Mouse (Mus musculus) embryonic fibroblast, embryonic 13.5 days (primary cell): ENCODE results near the gene Zfp78. TPM values are rescaled to one million over a fixed set of nuclear protein-coding genes. Genes with fewer than 3 reads are reported as not detected.

Source experiments
- H3K27ac ChIP-seq: 2 replicates; pipeline ENCODE4 v1.5.1; 2012; ENCODE audit warnings: low read length, control low read depth, inconsistent platforms; ENCODE audit not compliant: insufficient read depth
- H3K4me1 ChIP-seq: 2 replicates; pipeline ENCODE4 v1.6.1; 2011; ENCODE audit warnings: low read length; ENCODE audit not compliant: control insufficient read depth, insufficient read depth
- H3K4me3 ChIP-seq: 2 replicates; pipeline ENCODE4 v1.5.1; 2011; ENCODE audit warnings: mild to moderate bottlenecking, control low read depth, low read length; ENCODE audit not compliant: insufficient read depth
- CTCF ChIP-seq: IDR thresholded peaks from 2 replicates; pipeline ENCODE4 v1.5.1; 2011; ENCODE audit warnings: mild to moderate bottlenecking, control low read depth, low read length, moderate library complexity, borderline replicate concordance; ENCODE audit not compliant: insufficient read depth
- POLR2A ChIP-seq: IDR thresholded peaks from 2 replicates; pipeline ENCODE4 v1.6.1; 2011; ENCODE audit warnings: low read depth, mild to moderate bottlenecking, control low read depth, low read length, moderate library complexity
- polyA plus RNA-seq: library from polyadenylated mRNA; stranded (reverse); fragments of >200 nt; gene quantifications from 2 replicates; pipeline ENCODE4 v1.2.4, GENCODE M21; 2011; ENCODE audit warnings: low read depth; ENCODE audit not compliant: missing spikeins, insufficient read length

The Zfp78 gene
- polyA plus RNA-seq, 1 experiment: 3.6 TPM

- no peak for TF ChIP-seq CTCF
- TF ChIP-seq POLR2A: no peak
- Histone ChIP-seq H3K4me1 (no peaks in the 10 kb centered on the region), H3K4me3 (peak overlapping the region; percentile 74), H3K27ac (no peak overlapping the region)
These were observed 20.9 kb downstream of the Zfp78 start for GRCm38 (mm10) chr7:6384011-6384410.

DNA sequence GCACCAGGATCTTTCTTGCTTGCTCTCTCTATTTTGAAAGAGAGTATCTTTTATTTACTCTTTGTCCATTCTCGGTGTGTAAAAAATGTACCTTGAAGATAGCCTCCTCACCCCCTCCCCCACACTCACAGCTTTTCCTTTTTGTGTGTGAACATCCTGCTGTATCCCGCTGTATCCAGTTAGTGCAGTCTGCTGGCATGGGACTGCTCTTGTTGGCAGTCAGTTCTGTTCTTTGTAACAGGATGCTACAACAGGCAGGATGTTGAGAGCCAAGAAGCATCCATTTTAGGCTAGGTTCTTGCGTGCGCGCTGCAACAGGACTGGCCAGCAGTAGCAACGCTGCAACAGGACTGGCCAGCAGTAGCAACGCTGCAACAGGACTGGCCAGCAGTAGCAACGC lies 23.9 kb downstream of the Zfp78 start:
- Histone ChIP-seq H3K4me3 (no peak overlapping the region), H3K4me1 (no peaks in the 10 kb centered on the region), H3K27ac (no peak overlapping the region)
- TF ChIP-seq POLR2A (no peak), CTCF (no peak)

DNA sequence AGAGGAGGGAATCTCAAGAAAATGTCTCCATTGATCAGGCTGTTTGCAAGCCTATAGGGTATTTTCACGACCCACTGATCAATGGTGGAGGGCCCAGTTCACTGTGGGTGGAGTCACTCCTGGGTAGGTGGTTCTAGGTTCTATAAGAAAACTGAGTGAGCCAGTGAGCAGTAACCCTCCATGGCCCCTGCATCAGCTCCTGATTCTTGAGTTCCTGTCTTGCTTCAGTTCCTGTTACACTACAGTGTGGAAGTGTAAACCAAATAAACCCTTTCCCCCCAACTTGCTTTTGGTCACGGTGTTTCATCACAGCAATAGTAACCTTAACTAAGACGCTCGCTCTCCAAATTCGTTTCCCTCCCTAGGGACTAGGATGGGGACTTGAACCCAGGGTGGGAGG lies 25.9 kb downstream of the Zfp78 start:
- Histone ChIP-seq H3K4me1 (no peaks in the 10 kb centered on the region), H3K27ac (no peak overlapping the region), H3K4me3 (no peak overlapping the region)
- no peak for TF ChIP-seq POLR2A
- no peak for TF ChIP-seq CTCF

DNA sequence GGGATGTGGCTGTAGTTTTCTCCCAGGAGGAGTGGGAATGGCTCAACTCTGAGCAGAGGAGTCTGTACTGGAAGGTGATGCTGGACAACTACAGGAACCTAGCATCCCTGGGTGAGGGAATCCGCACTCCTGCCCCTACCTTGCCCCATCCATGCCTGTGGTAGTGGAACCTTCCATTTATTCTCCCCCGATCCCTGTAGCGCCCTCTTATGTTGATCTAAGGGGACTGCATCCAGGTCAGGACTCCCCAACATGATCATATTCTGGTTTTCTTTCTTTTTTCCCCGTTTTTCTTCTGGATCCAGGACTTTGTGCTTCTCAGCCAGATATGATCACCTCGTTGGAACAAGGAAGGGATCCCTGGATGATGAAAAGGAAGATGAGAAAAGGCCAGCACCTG lies 26.4 kb downstream of the Zfp78 start:
- Histone ChIP-seq H3K27ac (no peak overlapping the region), H3K4me1 (no peaks in the 10 kb centered on the region), H3K4me3 (no peak overlapping the region)
- TF ChIP-seq CTCF (no peak), POLR2A (no peak)

DNA sequence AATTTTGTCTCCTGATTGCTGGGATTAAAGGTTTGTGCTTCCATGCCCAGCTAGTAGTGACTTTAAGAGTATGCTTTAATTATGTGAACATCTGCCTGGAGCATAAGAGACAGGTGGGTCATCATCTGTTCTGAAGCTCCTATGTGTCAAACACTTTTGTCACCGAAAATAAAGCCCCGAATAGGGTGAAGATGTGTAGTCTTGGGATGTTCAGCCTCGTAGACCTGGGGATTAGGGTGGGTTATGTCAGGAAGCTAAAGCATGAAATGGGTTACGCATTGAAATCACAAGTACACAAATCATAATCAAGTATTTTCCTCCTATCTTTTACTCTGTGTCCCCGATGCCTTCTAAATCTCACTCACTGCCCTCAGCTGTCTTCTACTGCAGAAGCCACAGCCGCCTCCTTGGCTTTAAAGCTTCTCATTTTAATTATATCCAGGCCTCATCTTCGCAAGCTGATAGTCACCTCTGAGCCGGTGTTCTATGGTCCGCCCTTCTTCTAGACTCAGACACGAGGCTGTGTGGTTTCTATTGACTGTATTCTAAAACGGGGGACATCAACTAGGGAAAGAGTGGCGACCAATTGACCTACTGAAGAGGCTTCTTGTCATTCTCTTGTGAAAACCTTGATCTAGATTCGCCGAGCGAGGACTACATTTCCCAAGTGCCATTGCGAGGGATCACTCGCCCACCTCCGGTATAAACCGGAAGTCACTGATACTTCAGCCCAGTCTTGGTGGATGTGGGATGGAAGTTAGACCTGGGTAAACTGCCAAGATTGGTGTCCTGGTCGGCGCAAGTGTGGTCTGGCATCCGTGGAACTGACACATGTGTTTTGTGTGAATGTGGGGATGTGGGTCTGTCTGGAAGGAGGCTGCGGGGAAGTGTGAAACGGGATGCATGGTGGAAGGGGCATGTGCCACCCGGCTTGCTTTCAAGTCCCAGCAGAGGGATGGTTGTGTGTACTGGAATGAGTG lies 35.2 kb downstream of the Zfp78 start, which contains the start of gene Smim17:
Gene Smim17 (plus strand): TSS at position 720 of the 980 bp plus-strand sequence.
- peak; percentile 81 for TF ChIP-seq POLR2A
- no peak for TF ChIP-seq CTCF
- Histone ChIP-seq H3K4me3 (peak within 1 kb of the TSS; percentile 41), H3K27ac (no peak within 1 kb of the TSS), H3K4me1 (no peaks in the 10 kb centered on the region)

GRCm38 (mm10) chr7:6410043-6410442 lies 47.0 kb downstream of the Zfp78 start, which contains the start of gene Gm20715:
Gene Gm20715, plus strand, starts transcription at chr7:6410277.
- no peaks in the 10 kb centered on the region for H3K4me1 ChIP-seq
- H3K4me3 ChIP-seq: no peak within 1 kb of the TSS
- TF ChIP-seq CTCF: peak; percentile 65; the same call in 1 of the 2 replicates
- no peak for TF ChIP-seq POLR2A
- no peak within 1 kb of the TSS for H3K27ac ChIP-seq

DNA sequence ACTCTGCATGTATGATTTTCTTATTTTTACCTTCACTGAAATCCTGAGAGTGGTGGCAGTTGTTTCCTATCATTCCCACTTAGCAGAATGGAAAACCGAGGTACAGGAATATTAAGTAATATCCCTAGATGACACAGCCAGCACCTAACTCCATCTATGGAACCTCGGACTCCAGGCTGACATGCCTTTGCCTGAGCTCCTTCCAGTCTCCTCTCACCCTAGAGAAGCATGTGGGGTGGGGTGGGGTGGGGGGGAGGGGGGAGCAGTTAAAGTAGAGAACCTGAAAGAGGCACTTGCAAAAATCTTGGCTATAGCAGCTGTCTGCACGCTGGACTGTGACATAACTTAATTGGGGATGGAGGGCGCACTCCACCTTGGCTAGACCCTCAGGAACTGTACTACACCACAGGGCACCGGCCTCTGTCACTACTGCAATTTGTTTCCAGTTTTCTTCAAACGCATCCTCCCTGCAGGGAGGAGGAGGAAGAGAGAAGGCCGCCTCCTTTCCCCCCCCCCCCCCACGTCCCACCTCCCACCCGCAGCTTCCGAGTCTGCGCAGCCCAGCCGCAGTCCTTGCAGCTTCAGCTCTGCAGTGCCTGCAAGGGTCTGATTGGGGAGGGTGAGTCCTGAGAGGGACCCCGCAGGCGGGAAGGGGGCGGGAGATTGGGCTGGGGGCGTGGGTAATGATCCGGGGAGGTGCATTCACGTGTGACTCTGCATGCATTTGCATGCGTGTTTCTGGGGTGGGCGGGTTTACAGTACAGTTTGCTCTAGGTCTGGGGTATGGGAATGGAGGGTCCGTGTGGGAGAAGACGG lies 51.8 kb downstream of the Zfp78 start:
- no peak for TF ChIP-seq CTCF
- TF ChIP-seq POLR2A: no peak
- no peak overlapping the region for H3K4me3 ChIP-seq
- no peaks in the 10 kb centered on the region for H3K4me1 ChIP-seq
- no peak overlapping the region for H3K27ac ChIP-seq

DNA sequence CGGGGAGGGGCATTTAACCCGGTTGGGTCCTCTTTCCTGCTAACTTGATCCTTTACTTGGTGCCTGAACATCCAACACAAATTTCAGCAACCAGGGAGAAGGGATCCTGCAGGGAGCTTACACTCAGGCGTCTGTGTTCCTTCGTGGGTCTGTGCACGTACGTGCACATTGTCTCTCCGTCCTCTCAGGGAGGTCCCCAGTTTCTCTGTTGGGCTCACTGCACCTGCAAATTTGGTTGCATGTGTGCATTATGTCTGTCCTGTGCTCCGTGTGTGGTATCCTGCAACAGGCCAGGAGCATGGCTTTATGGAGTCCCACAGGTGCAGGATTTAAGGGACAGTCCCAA lies 52.3 kb downstream of the Zfp78 start:
- Histone ChIP-seq H3K4me1 (no peaks in the 10 kb centered on the region), H3K27ac (no peak overlapping the region), H3K4me3 (no peak overlapping the region)
- TF ChIP-seq POLR2A (no peak), CTCF (no peak)

- TF ChIP-seq POLR2A (no peak), CTCF (no peak)
- no peak overlapping the region for H3K27ac ChIP-seq
- no peaks in the 10 kb centered on the region for H3K4me1 ChIP-seq
- H3K4me3 ChIP-seq: no peak overlapping the region
These were observed 56.8 kb downstream of the Zfp78 start for GRCm38 (mm10) chr7:6419894-6420293.
